Mouse (Mus musculus) kidney, adult 2 months (tissue): ENCODE results near the gene Spcs3. TPM values are rescaled to one million over a fixed set of nuclear protein-coding genes. Genes with fewer than 3 reads are reported as not detected.

Source experiments
- DNase-seq: peaks from one replicate; pipeline ENCODE4 v3.0.0; 2021
- H3K27ac ChIP-seq: fragments of 200-500 bp; 2 replicates; pipeline ENCODE4 v1.5.1; 2012; ENCODE audit warnings: low read depth, low read length, control low read depth, inconsistent platforms; ENCODE audit not compliant: insufficient read depth
- H3K27me3 ChIP-seq: fragments of 200-500 bp; replicated peaks from 2 replicates; pipeline ENCODE4 v1.6.1; 2012; ENCODE audit warnings: mild to moderate bottlenecking, moderate library complexity, low read length, inconsistent platforms; ENCODE audit not compliant: control insufficient read depth, insufficient read depth
- H3K36me3 ChIP-seq: fragments of 200-500 bp; 2 replicates; pipeline ENCODE4 v1.6.1; 2012; ENCODE audit warnings: mild to moderate bottlenecking, moderate library complexity, low read length, inconsistent platforms; ENCODE audit not compliant: control insufficient read depth, insufficient read depth
- H3K4me1 ChIP-seq: fragments of 200-500 bp; 2 replicates; pipeline ENCODE4 v1.6.1; 2011; ENCODE audit warnings: low read length; ENCODE audit not compliant: control insufficient read depth, insufficient read depth
- H3K4me3 ChIP-seq: fragments of 200-500 bp; 2 replicates; pipeline ENCODE4 v1.5.1; 2011; ENCODE audit warnings: mild to moderate bottlenecking, low read depth, low read length, control low read depth; ENCODE audit not compliant: insufficient read depth
- CTCF ChIP-seq: fragments of 200-500 bp; conservative IDR thresholded peaks from 2 replicates; pipeline ENCODE4 v1.5.1; 2011; ENCODE audit warnings: low read depth, mild to moderate bottlenecking, control low read depth, low read length, moderate library complexity, mixed read lengths; ENCODE audit not compliant: insufficient read depth, insufficient read length
- POLR2A ChIP-seq: fragments of 200-500 bp; IDR thresholded peaks from one replicate; pipeline ENCODE4 v1.6.1; 2011; ENCODE audit warnings: low read depth, low read length, control low read depth
- WGBS: fragments of 180-500 bp; shearing (Covaris S2); methylation state at CpG from one replicate; pipeline ENCODE4 v1.1.7; 2018; 5-methylcytosine and 5-hydroxymethylcytosine counted together
- polyA plus RNA-seq: library from polyadenylated mRNA; depleted of rRNA; stranded (reverse); fragments of >200 nt; gene quantifications from 2 replicates; pipeline ENCODE4 v1.2.3, GENCODE M21; 2012

Spcs3 gene
- polyA plus RNA-seq, 1 experiment = 17.9 TPM

- no peak for TF ChIP-seq POLR2A
- TF ChIP-seq CTCF = no peak
- WGBS = 4% methylated on average over 1 of the region's 1 CpGs
- Histone ChIP-seq H3K27me3 (peaks cover 1% of the 10 kb centered on the region; the same call in 1 of the 2 replicates), H3K4me3 (no peak overlapping the region), H3K27ac (no peak overlapping the region), H3K4me1 (no peaks in the 10 kb centered on the region), H3K36me3 (no peaks in the 10 kb centered on the region)
- no peak for DNase-seq
Measured at GRCm38 (mm10) chr8:54508096-54508456, 21.7 kb downstream of the Spcs3 start.

GRCm38 (mm10) chr8:54507428-54508095 lies 22.2 kb downstream of the Spcs3 start:
- TF ChIP-seq POLR2A (no peak), CTCF (0 out of 2 replicates have a peak, but pooled peaks have one; percentile 19)
- Histone ChIP-seq H3K27me3 (peaks cover 1% of the 10 kb centered on the region; the same call in 1 of the 2 replicates), H3K36me3 (no peaks in the 10 kb centered on the region), H3K4me3 (no peak overlapping the region), H3K4me1 (no peaks in the 10 kb centered on the region), H3K27ac (no peak overlapping the region)
- 26% methylated on average over 6 of the region's 6 CpGs for WGBS
- peak; percentile 80 for DNase-seq

- no peak for DNase-seq
- Histone ChIP-seq H3K27me3 (peaks cover 1% of the 10 kb centered on the region; the same call in 1 of the 2 replicates), H3K4me1 (no peaks in the 10 kb centered on the region), H3K36me3 (no peaks in the 10 kb centered on the region), H3K27ac (no peak overlapping the region), H3K4me3 (no peak overlapping the region)
- TF ChIP-seq CTCF (no peak), POLR2A (no peak)
- WGBS = 38% methylated on average over 2 of the region's 2 CpGs
Measured at GRCm38 (mm10) chr8:54505060-54505459, 24.7 kb downstream of the Spcs3 start.

GRCm38 (mm10) chr8:54503104-54503503 lies 26.7 kb downstream of the Spcs3 start:
- TF ChIP-seq CTCF (no peak), POLR2A (no peak)
- no peak overlapping the region for H3K4me3 ChIP-seq
- H3K36me3 ChIP-seq = no peaks in the 10 kb centered on the region
- H3K4me1 ChIP-seq = no peaks in the 10 kb centered on the region
- no peak for DNase-seq
- peaks cover 1% of the 10 kb centered on the region; the same call in 1 of the 2 replicates for H3K27me3 ChIP-seq
- no peak overlapping the region for H3K27ac ChIP-seq
- 59% methylated on average over 7 of the region's 7 CpGs for WGBS

GRCm38 (mm10) chr8:54493915-54494314 lies 35.9 kb downstream of the Spcs3 start:
- no peak for DNase-seq
- Histone ChIP-seq H3K4me3 (no peak overlapping the region), H3K36me3 (no peaks in the 10 kb centered on the region), H3K27ac (no peak overlapping the region), H3K4me1 (no peaks in the 10 kb centered on the region), H3K27me3 (no peaks in the 10 kb centered on the region)
- TF ChIP-seq POLR2A = no peak
- TF ChIP-seq CTCF = no peak
- WGBS = 34% methylated on average over 3 of the region's 3 CpGs

- no peaks in the 10 kb centered on the region for H3K27me3 ChIP-seq
- no peaks in the 10 kb centered on the region for H3K36me3 ChIP-seq
- no peak overlapping the region for H3K27ac ChIP-seq
- no peaks in the 10 kb centered on the region for H3K4me1 ChIP-seq
- H3K4me3 ChIP-seq = no peak overlapping the region
- peak; percentile 50 for DNase-seq
- WGBS = 9% methylated on average over 6 of the region's 6 CpGs
- TF ChIP-seq POLR2A = no peak
- TF ChIP-seq CTCF = peak; percentile 72
Measured at GRCm38 (mm10) chr8:54493110-54493509, 36.7 kb downstream of the Spcs3 start.

- no peaks in the 10 kb centered on the region for H3K36me3 ChIP-seq
- no peak for DNase-seq
- no peak overlapping the region for H3K4me3 ChIP-seq
- no peaks in the 10 kb centered on the region for H3K27me3 ChIP-seq
- WGBS = 54% methylated on average over 4 of the region's 4 CpGs
- H3K27ac ChIP-seq = no peak overlapping the region
- no peak for TF ChIP-seq POLR2A
- H3K4me1 ChIP-seq = no peaks in the 10 kb centered on the region
Measured at GRCm38 (mm10) chr8:54491934-54492333, 37.9 kb downstream of the Spcs3 start.
